In genomic region chr2:168525391-168526154, GRCm38 (mm10) we compare ENCODE assay signal across 9 mouse cellular contexts.
A peak's percentile ranks its signal among the peaks of the same experiment; 100 is the strongest.
DNase-seq lines count a peak whose midpoint lies in the region; ATAC-seq lines count a peak whose summit lies in the region.
"Had no signal": no experiment of that assay in that cellular context is flagged by ENCODE, and none has a peak within 500 bp of the region (broad histone marks: within the 10 kb centered on the region; RNA-seq: fewer than 3 reads in every experiment).

No protein-coding gene starts in this region.

- peaks cover 39% of the 10 kb centered on the region for H3K4me1 ChIP-seq in heart, embryonic 10.5 days
- peaks cover 25% of the 10 kb centered on the region for H3K4me1 ChIP-seq in hindbrain, embryonic 12.5 days
- H3K4me1 ChIP-seq in midbrain, embryonic 12.5 days, result peaks cover 15% of the 10 kb centered on the region

- peak overlapping the region; percentile 43 for H3K4me2 ChIP-seq in hindbrain, embryonic 12.5 days (replicated peaks)
- H3K4me2 ChIP-seq in midbrain, embryonic 12.5 days (replicated peaks), result peak overlapping the region; percentile 48

- no peaks in the 10 kb centered on the region for H3K9me3 ChIP-seq in heart, embryonic 10.5 days
- H3K9me3 ChIP-seq in hindbrain, embryonic 12.5 days (replicated peaks), result 0 out of 2 replicates have a peak, but pooled peaks cover 7% of the 10 kb centered on the region
- H3K9me3 ChIP-seq in midbrain, embryonic 12.5 days, result peaks cover 3% of the 10 kb centered on the region; the same call in 1 of the 2 replicates

- H3K27me3 ChIP-seq in heart, embryonic 10.5 days (ENCODE audit: insufficient read depth, poor library complexity, severe bottlenecking), result peaks cover 75% of the 10 kb centered on the region
- H3K27me3 ChIP-seq in hindbrain, embryonic 12.5 days, result peaks cover 5% of the 10 kb centered on the region
- H3K27me3 ChIP-seq in midbrain, embryonic 12.5 days, result peaks cover 19% of the 10 kb centered on the region
- H3K27me3 ChIP-seq: Patski had no signal

- no peak overlapping the region for H3K9ac ChIP-seq in hindbrain, embryonic 12.5 days
- peak overlapping the region; percentile 43; the same call in 1 of the 2 replicates for H3K9ac ChIP-seq in midbrain, embryonic 12.5 days (replicated peaks)

- 14% methylated on average over 17 of the region's 17 CpGs for WGBS in heart, embryonic 10.5 days
- WGBS in hindbrain, embryonic 12.5 days, result 10% methylated on average over 17 of the region's 17 CpGs
- WGBS in midbrain, embryonic 12.5 days, result 7% methylated on average over 17 of the region's 17 CpGs

- DNase-seq in heart, embryonic 10.5 days (ENCODE audit: low spot score), result no peak
- DNase-seq in heart, postnatal 10 days, result no peak
- DNase-seq in NIH3T3 (ENCODE audit: low read depth), result peak; percentile 80
- DNase-seq in cerebellum, adult 8-10 months, result no peak
- no peak for DNase-seq in left cerebral cortex, postnatal 36 days (ENCODE audit: low spot score in 2 of 2)

- no peaks in the 10 kb centered on the region; the same call in 1 of the 2 replicates for H3K36me3 ChIP-seq in heart, embryonic 10.5 days
- no peaks in the 10 kb centered on the region for H3K36me3 ChIP-seq in hindbrain, embryonic 12.5 days
- no peaks in the 10 kb centered on the region for H3K36me3 ChIP-seq in midbrain, embryonic 12.5 days

- H3K4me3 ChIP-seq in heart, embryonic 10.5 days, result peak overlapping the region; percentile 50
- no peak overlapping the region for H3K4me3 ChIP-seq in hindbrain, embryonic 12.5 days
- peak overlapping the region; percentile 25 for H3K4me3 ChIP-seq in midbrain, embryonic 12.5 days

- intact Hi-C loops in heart, postnatal 10 days (cut with DNase I), result loop anchor here (5.0 kb wide), 2 partner anchors 57 to 102 kb away; no protein-coding TSS in a partner anchor
- intact Hi-C loops in left cerebral cortex, postnatal 36 days (cut with DNase I), result no loop called here

- H3K27ac ChIP-seq in heart, embryonic 10.5 days, result peak overlapping the region; percentile 72
- peak overlapping the region; percentile 40; the same call in 1 of the 2 replicates for H3K27ac ChIP-seq in hindbrain, embryonic 12.5 days
- peak overlapping the region; percentile 56 for H3K27ac ChIP-seq in midbrain, embryonic 12.5 days (replicated peaks)

- peak; percentile 53 for ATAC-seq in hindbrain, embryonic 12.5 days (ENCODE audit: low FRiP score)
- peak; percentile 42; the same call in 1 of the 2 replicates for ATAC-seq in midbrain, embryonic 12.5 days (ENCODE audit: low FRiP score, low read depth)
- no peak for ATAC-seq in activated CD4-positive, CD25-positive, alpha-beta regulatory T cell, adult 4 months
